Comparison of ENCODE assay signal across 9 mouse cellular contexts in genomic region chr2:174326481-174326880, GRCm38 (mm10). TPM values are rescaled to one million over a fixed set of nuclear protein-coding genes. Genes with fewer than 3 reads are reported as not detected.
A peak's percentile ranks its signal among the peaks of the same experiment; 100 is the strongest.
DNase-seq lines count a peak whose midpoint lies in the region; ATAC-seq and TF ChIP-seq lines count a peak whose summit lies in the region.
"Had no signal": no experiment of that assay in that cellular context is flagged by ENCODE, and none has a peak within 500 bp of the region (broad histone marks: within the 10 kb centered on the region; RNA-seq: fewer than 3 reads in every experiment).

No protein-coding gene starts in this region.

- no peak for TF ChIP-seq CTCF in ES-Bruce4 (IDR thresholded peaks at IDR 0.05; ENCODE audit: low read depth, low read length)

- WGBS in heart, embryonic 14.5 days = 67% methylated on average over 8 of the region's 8 CpGs
- WGBS in hindbrain, embryonic 11.5 days = 59% methylated on average over 8 of the region's 8 CpGs
- WGBS in midbrain, embryonic 11.5 days = 69% methylated on average over 8 of the region's 8 CpGs

- TF ChIP-seq POLR2A in ES-Bruce4 (IDR thresholded peaks at IDR 0.05; ENCODE audit: insufficient read depth, low read length) = no peak

- H3K36me3 ChIP-seq in heart, embryonic 14.5 days (ENCODE audit: control insufficient read depth, insufficient read depth, low read length) = no peaks in the 10 kb centered on the region
- H3K36me3 ChIP-seq in ES-Bruce4 (ENCODE audit: control insufficient read depth, insufficient read depth, low read length, poor library complexity, severe bottlenecking) = no peaks in the 10 kb centered on the region
- no peaks in the 10 kb centered on the region for H3K36me3 ChIP-seq in hindbrain, embryonic 11.5 days (ENCODE audit: control insufficient read depth, insufficient read depth, low read length)
- no peaks in the 10 kb centered on the region for H3K36me3 ChIP-seq in midbrain, embryonic 11.5 days (ENCODE audit: control insufficient read depth, insufficient read depth, low read length)

- peak overlapping the region; percentile 99 for H3K9ac ChIP-seq in heart, embryonic 14.5 days (ENCODE audit: low read length)
- H3K9ac ChIP-seq in ES-Bruce4 (ENCODE audit: low read depth, poor library complexity, severe bottlenecking) = no peak overlapping the region; the same call in 1 of the 2 replicates
- H3K9ac ChIP-seq in hindbrain, embryonic 11.5 days (ENCODE audit: low read depth, low read length) = no peak overlapping the region
- H3K9ac ChIP-seq in midbrain, embryonic 11.5 days (ENCODE audit: low read length) = peak overlapping the region; percentile 54; the same call in 1 of the 2 replicates

- H3K4me2 ChIP-seq in heart, embryonic 14.5 days (ENCODE audit: low read length) = peak overlapping the region; percentile 80
- peak overlapping the region; percentile 56 for H3K4me2 ChIP-seq in hindbrain, embryonic 11.5 days (replicated peaks; ENCODE audit: low read depth, low read length)
- peak overlapping the region; percentile 60 for H3K4me2 ChIP-seq in midbrain, embryonic 11.5 days

- 0 out of 2 replicates have a peak, but pooled peaks cover 4% of the 10 kb centered on the region for H3K9me3 ChIP-seq in heart, embryonic 14.5 days (ENCODE audit: control insufficient read depth, low read length)
- peaks cover 8% of the 10 kb centered on the region for H3K9me3 ChIP-seq in ES-Bruce4 (replicated peaks; ENCODE audit: control insufficient read depth, insufficient read depth, low read length, poor library complexity, severe bottlenecking)
- H3K9me3 ChIP-seq in hindbrain, embryonic 11.5 days (ENCODE audit: control insufficient read depth, low read length) = no peaks in the 10 kb centered on the region
- peaks cover 2% of the 10 kb centered on the region; the same call in 1 of the 2 replicates for H3K9me3 ChIP-seq in midbrain, embryonic 11.5 days (ENCODE audit: control insufficient read depth, low read length)

- no peak for DNase-seq in heart, adult 11 months
- DNase-seq in hindbrain, embryonic 11.5 days (ENCODE audit: low spot score) = no peak
- no peak for DNase-seq in midbrain, embryonic 11.5 days (ENCODE audit: low spot score, missing footprints)
- no peak for DNase-seq in thymus, postnatal 36 days
- no peak for DNase-seq in adrenal gland, postnatal 36 days
- DNase-seq in spleen, postnatal 14 days (ENCODE audit: low spot score in 2 of 2) = no peak

- no peak overlapping the region for H3K27ac ChIP-seq in heart, embryonic 14.5 days (replicated peaks in 1 of 2; ENCODE audit: control insufficient read depth in 1 of 2, insufficient read depth in 1 of 2, low read depth in 2 of 2, low read length in 2 of 2)
- H3K27ac ChIP-seq in ES-Bruce4 (ENCODE audit: insufficient read depth, low read length) = no peak overlapping the region
- no peak overlapping the region for H3K27ac ChIP-seq in hindbrain, embryonic 11.5 days (ENCODE audit: low read depth, low read length)
- no peak overlapping the region for H3K27ac ChIP-seq in midbrain, embryonic 11.5 days (ENCODE audit: low read depth, low read length)

- ATAC-seq in heart, embryonic 14.5 days (ENCODE audit: insufficient number of reproducible peaks, insufficient read depth, low FRiP score, low read depth) = no peak
- no peak for ATAC-seq in hindbrain, embryonic 11.5 days (ENCODE audit: low FRiP score)
- no peak for ATAC-seq in midbrain, embryonic 11.5 days (ENCODE audit: low FRiP score)

- H3K27me3 ChIP-seq in heart, embryonic 14.5 days (ENCODE audit: control insufficient read depth, insufficient read depth, low read length) = no peaks in the 10 kb centered on the region
- H3K27me3 ChIP-seq in ES-Bruce4 (ENCODE audit: control insufficient read depth, insufficient read depth, low read length, poor library complexity, severe bottlenecking) = peaks cover 13% of the 10 kb centered on the region
- 0 out of 2 replicates have a peak, but pooled peaks cover 3% of the 10 kb centered on the region for H3K27me3 ChIP-seq in hindbrain, embryonic 11.5 days (ENCODE audit: control insufficient read depth, insufficient read depth, low read length)
- 0 out of 2 replicates have a peak, but pooled peaks cover 3% of the 10 kb centered on the region for H3K27me3 ChIP-seq in midbrain, embryonic 11.5 days (ENCODE audit: control insufficient read depth, insufficient read depth, low read length)

- peaks cover 0 to 7% of the 10 kb centered on the region in 2 experiments; a peak in 2 of 4 replicates for H3K4me1 ChIP-seq in heart, embryonic 14.5 days (ENCODE audit: control insufficient read depth in 2 of 2, insufficient read depth in 2 of 2, low read length in 2 of 2)
- no peaks in the 10 kb centered on the region for H3K4me1 ChIP-seq in ES-Bruce4 (ENCODE audit: control insufficient read depth, insufficient read depth, low read length)
- no peaks in the 10 kb centered on the region for H3K4me1 ChIP-seq in hindbrain, embryonic 11.5 days (replicated peaks; ENCODE audit: control insufficient read depth, insufficient read depth, low read length)
- peaks cover 8% of the 10 kb centered on the region; the same call in 1 of the 2 replicates for H3K4me1 ChIP-seq in midbrain, embryonic 11.5 days (ENCODE audit: control insufficient read depth, insufficient read depth, low read length)

- no peak for TF ChIP-seq EP300 in ES-Bruce4 (IDR thresholded peaks at IDR 0.05; ENCODE audit: insufficient read depth, low read depth, low read length)

- H3K4me3 ChIP-seq in heart, embryonic 14.5 days (ENCODE audit: control insufficient read depth in 1 of 2, insufficient read depth in 1 of 2, low read depth in 1 of 2, low read length in 2 of 2) = peak overlapping the region; percentile 91 to 100
- H3K4me3 ChIP-seq in ES-Bruce4 (ENCODE audit: low read depth, low read length) = peak overlapping the region; percentile 58
- H3K4me3 ChIP-seq in hindbrain, embryonic 11.5 days (ENCODE audit: low read depth, low read length) = peak overlapping the region; percentile 95
- H3K4me3 ChIP-seq in midbrain, embryonic 11.5 days (ENCODE audit: low read depth, low read length) = peak overlapping the region; percentile 41

RNA-seq across cellular contexts. Expression of gene Gm20721, which starts 20.0 kb away (rescaled TPM):
- 6.8 and 7.5 TPM in 2 replicates for polyA plus RNA-seq in heart, embryonic 14.5 days (2014; fragmentation: Nextera tagmentation; extraction: Ambion mirVana)
- 0.40 and 0.90 TPM in 2 replicates for polyA plus RNA-seq in ES-Bruce4 (2011; ENCODE audit: insufficient read depth, insufficient read length, low read depth, missing spikeins)
- polyA plus RNA-seq in hindbrain, embryonic 11.5 days (2014; fragmentation: Nextera tagmentation; extraction: Ambion mirVana) = 17.6 and 22.8 TPM in 2 replicates
- polyA plus RNA-seq in midbrain, embryonic 11.5 days (2014; fragmentation: Nextera tagmentation; extraction: Ambion mirVana) = 9.5 and 15.7 TPM in 2 replicates
- 1 to 10 TPM; 2.2 to 2.6 TPM for total RNA-seq in adrenal gland, postnatal 36 days (2021)
- polyA plus RNA-seq: inflammation-experienced regulatory T-cells, adult 6 months had no signal

RNA-seq across cellular contexts. Expression of gene Gnas, which starts 42.4 kb away (rescaled TPM):
- 1,524 and 1,578 TPM in 2 replicates for polyA plus RNA-seq in heart, embryonic 14.5 days (2014; fragmentation: Nextera tagmentation; extraction: Ambion mirVana)
- 394 and 424 TPM in 2 replicates for polyA plus RNA-seq in ES-Bruce4 (2011; ENCODE audit: insufficient read depth, insufficient read length, low read depth, missing spikeins)
- polyA plus RNA-seq in hindbrain, embryonic 11.5 days (2014; fragmentation: Nextera tagmentation; extraction: Ambion mirVana) = 1,233 and 1,244 TPM in 2 replicates
- 1,087 and 1,162 TPM in 2 replicates for polyA plus RNA-seq in midbrain, embryonic 11.5 days (2014; fragmentation: Nextera tagmentation; extraction: Ambion mirVana)
- 1,000 to 10,000 TPM; 2,444 to 2,615 TPM for total RNA-seq in adrenal gland, postnatal 36 days (2021)

Comparison
In these comparisons a context has a peak if more than half of its experiments do, and no peak if none do; other contexts are left out.
1. H3K4me3 ChIP-seq: peak in every context shown above with its lines; median percentile 96 in heart, embryonic 14.5 days; 95 in hindbrain, embryonic 11.5 days; 58 in ES-Bruce4; 41 in midbrain, embryonic 11.5 days.
2. H3K9ac ChIP-seq: peak in heart, embryonic 14.5 days (single experiment) and midbrain, embryonic 11.5 days (single experiment); none in ES-Bruce4 (single experiment) and hindbrain, embryonic 11.5 days (single experiment).
3. Peak in every context shown above with its lines, with median percentiles within 50 percentile points of each other: H3K4me2 ChIP-seq.